Mouse (Mus musculus) cerebellum, postnatal 36 days (tissue): ENCODE results near the gene Plcb4.
"Not testable (repeated sequence)": the region's sequence is repeated elsewhere in the genome, so short reads cannot be mapped to it uniquely, and the experiment has no call there.

ENCODE experiments used
- DNase-seq, 2 experiments: peaks; one replicate each; pipeline ENCODE4 v3.0.0; 2021 to 2022; ENCODE audit warnings: mixed read lengths in 2 of 2

The Plcb4 gene

DNA sequence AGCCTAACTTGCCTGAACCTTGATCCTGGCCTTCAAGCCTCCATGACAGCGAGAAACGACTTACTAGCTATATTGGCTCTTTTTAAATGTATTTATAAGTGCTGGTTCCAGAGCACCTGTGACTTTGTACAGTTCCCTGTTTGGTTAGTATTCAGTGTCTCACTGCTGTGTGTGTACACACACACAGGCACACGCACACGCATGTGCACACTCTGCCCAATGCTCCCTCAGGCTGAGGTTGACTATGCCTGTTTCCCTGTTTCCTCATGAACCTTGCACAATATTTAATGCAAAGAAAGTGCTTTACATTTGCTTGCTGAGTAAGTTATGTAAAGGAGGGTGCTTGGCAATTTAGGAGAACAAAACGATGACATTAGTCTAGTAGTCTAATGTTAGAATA, 16.5 kb downstream of the Plcb4 start:
- no peak for DNase-seq

DNA sequence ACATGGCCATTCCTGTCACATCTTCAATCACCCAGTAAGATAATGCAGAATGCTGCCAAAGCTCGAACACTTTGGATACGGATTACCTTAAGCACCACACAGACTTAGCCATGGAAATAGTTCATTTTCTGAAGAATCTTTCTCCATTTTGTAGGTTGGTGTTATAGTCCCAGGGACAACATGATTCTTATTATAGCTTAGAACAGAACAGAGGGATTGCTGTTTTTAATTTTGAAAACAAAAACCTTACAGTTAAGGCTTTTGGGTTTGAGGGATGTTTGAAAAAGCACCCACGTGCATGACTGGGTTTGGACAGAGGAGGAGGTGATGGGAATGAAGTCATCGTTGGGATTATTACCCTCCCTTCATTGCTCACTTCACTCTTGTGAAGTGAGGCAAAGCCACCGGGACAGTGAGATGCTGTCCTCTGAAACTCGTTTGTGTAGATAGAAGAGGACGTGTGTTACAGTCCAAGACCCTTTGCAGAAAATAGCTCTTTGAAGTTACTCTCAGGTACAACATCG, 18.2 kb downstream of the Plcb4 start:
- DNase-seq: no peak

DNA sequence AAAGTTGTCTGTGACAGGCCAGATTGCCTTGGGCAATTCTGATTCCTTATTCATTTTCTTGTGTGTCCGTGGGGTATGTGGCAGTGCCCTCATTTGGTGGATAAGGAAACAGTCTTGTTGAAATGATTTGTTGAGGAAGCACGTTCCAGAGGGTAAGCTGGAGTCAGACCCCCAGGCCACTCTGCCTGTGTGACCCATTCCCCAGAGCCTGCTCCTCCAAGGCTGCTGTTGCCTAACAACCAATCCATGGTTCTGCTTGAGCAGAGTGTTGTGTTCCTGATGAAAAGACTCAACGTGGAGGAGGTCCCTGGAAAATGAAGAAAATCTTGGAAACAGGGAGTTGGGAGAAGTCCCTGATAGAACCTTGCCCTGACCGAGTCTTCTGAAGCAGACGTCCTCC, 18.8 kb downstream of the Plcb4 start:
- DNase-seq: no peak

DNA sequence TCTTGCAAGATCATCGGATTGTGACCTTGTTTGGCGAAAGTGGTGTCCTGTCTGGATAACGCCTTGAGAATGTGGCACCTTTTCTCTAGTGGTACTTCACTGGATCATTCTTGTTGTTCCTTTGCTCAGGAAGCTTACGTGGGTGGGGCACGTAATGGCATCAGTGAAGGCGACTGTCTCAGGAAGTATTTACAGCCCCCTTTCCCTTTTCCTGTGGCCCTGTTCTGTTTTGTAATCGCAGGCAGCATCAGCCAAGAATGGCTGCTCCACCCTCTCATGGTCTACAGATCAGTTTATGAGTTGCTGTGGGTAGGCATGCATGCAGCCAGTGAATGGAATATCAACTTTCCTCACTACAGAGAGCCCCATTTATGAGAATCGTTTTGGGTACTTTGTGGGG, 21.2 kb downstream of the Plcb4 start:
- no peak for DNase-seq

DNA sequence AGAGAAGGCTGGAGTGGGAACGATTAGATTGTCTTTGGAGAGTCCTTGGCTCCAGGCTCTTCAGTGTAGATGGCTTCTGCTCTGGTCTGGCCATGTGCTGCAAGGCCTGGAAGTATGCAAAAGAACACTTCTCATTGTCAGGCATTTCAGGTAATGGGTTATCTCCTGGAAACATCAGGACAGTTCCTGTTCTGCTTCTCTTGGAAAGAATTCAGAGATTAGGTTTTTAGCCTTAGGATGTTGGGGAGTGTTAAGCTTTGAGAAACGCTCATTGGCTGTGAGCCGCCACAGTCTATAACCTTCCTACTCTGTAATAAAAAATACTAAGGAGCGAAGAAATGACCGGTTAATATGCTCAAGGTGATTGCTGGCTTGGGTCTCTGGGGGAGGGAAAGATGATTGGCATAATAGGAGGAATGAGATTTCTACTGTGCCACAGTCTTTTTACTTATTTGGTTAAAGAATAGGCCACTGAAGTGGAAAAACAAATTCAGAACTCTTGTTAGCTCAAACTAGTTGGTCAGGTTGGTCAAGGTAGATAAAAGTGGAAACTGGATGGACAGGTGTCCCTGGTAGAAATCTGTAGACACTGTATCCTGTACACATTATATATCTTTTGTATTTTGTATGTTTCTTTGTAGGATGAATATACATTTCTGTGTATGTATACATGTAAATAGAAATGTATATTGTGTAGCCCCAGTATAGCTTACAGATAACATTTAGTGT, 21.8 kb downstream of the Plcb4 start:
- DNase-seq: no peak

DNA sequence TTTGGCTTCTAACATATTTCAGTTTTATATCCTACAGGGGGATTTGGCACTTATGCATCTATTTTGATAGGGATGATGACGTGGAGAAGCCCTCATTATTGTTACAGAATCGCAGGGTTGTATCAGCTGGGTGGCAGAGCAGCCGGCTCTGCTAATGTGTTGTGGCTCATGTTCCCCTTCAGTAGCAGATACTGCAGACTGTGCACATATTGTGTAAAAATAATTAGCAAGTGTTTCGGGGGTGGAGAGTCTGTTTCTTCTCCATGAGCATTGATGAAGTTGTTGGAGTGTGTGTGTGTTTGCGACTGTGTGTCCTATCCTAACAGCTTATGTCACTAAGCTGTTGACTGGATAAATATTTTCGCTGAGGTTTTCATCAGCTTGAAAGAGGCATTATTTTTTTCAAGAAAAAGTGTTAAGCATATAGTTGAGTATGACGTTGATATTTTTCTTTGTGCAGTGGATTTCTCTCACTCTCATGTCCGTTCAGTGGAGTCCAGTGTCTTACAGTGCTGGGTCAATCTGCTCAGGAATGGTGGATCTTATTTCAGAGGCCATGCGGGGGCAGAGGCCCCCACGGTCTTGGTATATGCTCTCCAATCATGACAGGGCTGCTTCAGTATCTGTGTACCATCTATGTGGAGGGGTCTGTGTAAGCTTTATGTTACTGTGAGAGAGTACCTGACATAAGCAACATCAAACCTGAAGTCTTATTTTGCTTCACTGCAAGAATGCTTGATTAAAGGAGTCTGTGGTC, 25.1 kb downstream of the Plcb4 start:
- DNase-seq: no peak

DNA sequence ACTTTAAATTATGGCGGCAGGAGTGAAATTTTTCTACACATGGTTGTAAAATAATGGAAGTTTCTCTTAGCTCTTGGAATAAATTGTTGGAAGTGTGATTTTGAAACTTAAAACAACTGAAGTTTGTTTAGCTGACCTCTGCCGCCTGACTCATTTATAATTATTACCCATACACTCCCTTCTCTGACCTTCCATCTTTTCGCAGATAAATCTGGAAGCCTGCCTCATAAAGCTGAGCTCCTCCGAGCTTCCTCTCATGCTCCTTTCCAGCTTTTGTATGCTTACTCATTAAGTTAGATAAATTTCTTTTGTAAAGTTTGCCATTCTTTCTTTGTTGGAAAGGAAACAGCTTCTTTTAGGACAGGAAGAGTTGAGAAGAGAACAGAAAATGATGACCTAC, 27.9 kb downstream of the Plcb4 start:
- DNase-seq: no peak

DNA sequence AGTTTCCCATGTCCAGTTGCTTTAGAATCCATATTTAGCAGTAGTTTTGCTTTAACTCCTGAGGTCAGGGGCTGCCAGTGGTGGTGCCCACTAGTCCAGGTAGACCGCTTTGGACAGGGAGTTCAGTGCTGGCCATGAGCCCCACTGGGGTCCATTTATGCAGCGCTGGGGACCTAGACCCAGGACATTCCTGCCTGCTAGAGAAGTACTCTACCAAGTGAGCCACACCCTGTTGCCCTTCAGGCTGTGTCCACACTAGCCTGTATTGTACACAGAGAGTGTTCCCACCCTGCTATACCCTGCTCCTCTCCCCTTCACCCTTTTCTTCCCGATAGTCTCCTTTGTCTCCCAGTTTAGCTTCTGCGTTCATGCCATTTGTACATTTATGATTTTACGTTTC, 28.8 kb downstream of the Plcb4 start:
- DNase-seq: no peak

DNA sequence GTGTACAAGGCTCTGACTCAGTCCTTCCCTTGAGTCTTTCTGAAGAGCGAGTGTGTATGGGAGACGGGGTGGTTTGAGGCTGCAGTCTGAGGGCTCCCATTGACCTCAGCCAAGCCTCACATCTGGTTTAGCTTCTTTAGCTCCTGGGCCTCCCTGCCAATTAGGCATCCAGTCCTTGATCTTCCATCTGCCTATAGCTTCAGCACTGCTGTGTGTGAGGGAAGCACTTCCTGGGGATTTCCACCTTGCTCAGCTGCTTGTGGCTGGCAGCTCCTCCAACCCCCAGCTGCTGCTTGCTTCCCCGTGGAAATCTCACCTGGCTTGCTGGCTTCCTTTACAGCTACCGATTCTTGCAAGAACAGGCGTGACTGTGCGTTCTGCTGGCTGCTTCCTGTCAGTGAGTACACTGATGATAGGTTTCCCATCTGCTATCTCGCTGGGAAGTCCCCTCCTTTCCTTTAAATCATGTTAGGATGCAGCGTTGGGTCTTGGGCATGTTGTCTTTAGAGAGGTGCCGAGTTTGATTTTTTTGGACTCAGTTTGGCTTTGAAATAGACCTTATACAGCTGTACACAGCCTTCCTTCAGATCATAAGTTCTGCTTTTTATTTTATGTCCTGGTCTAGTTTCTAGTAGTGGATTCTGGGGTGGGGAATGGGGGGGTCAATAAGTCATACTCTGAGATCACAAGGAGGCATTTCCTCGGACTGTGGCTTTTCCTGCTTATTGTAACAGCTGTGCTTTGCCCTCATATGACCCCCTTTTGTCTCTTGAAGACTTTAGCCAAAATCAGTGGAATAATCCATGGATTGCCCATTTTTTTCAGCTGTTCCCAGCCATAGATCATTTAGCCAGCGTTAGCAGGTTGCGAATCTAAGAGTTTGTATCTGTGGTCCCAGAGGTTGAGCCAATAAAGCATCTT, 34.0 kb downstream of the Plcb4 start:
- DNase-seq: peak in 1 of 2 experiments; percentile 29

DNA sequence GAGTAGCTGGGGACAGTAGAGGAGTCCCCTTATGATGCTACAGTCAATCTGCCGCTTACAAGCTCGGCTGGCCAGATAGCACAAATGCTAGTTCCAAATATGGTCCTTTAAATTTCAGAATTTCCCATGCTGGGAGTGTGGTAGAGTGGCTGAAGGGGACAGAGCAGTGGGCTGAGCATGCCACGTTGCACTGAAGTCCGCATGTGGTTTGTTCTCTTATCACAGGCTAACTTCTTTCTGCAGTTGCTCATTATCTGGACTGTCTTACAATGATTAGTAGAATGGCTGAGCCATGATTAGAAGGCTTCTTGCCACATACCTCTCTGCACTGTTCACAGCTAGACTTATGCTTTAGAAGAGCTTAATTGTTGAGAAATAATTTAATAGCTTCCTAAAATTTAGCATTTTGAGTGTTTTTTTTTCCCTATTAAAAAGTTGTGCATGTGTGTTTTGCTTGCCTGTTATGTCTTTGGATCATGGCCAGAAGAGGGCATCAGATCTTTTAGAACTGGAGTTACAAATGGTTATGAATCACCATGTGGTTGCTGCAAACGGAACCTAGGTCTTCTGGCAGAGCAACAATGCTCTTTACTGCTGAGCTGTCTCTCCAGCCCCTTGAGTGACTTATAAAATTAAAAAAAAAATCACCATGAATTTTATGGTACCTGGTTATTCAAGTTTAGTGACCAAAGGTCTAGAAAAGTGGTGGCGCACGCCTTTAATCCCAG, 42.0 kb downstream of the Plcb4 start:
- no peak for DNase-seq

DNA sequence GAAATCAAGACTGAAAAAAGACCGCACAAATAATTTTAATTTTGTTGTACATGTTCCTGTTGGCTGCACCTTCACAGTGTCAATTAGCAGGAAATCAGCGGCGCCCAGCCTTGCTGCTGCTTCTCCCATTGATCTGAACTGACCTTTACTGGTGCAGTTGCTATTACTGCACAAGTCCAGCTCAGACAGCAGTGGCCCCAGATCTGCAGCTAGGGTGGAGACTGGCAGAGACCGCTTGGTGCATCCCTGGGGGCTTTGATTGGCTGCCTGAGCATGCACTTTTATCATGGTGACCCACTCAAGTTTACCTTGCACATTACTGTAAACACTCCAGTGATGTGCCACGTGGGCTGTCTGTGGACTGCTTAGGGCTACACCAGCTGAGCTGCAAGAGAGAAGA, 45.9 kb downstream of the Plcb4 start:
- no peak for DNase-seq

DNA sequence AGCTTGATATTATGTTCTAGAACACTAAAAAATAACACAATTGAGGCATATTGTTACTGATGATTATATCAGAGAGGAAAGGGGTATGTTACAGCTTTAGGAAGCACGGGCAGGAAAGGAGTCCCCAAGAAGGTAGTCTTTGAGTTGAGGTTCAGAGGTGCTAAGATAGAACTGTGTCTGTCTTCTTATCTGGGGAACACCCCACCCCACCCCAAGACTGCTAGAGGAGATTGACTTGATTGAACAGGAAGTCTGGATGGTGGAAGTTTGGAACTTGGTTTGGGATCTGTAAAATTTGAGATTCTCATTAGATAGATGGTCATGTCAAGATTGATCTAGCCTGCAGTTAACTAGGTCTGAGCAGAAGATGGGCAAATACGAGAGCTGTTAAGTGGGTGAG, 48.5 kb downstream of the Plcb4 start:
- DNase-seq: no peak

DNA sequence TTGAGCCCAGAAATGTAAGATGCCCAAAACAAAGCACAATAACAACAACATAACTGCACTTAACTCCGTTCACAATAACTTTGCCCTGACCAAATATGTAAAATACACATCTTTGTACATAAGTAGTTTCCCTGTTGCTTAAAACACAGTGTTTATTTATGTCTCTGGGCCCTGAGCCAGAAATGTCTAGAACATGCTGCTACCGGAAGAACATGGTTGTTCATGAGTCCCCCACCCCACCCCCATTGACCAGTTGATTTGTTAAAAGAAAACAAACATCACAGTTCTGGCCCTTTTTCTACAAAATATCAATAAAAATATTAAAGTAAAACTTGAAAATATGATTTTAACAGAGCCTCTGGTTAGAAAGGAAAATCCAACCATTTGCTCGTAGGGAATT, 49.6 kb downstream of the Plcb4 start:
- no peak for DNase-seq

DNA sequence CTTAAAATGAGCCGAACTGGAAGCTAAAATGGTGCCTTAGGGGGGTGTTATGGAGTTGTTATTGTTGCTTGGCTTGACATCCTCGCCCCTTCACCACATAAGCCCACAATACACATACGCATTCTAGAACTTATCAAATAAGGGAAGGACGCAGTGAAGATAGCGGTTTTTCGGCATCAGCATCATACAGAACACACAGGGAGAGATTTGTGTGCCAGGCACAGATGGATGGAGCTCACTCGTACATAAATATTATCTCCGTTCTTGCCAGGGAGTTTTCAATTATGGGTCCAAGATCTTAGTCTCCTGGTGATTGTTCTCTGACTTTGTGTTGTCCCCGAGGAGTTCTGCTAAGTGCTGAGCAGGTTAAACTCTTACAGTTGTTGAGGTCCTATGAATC, 50.0 kb downstream of the Plcb4 start:
- DNase-seq: peak in 1 of 2 experiments; percentile 35

DNA sequence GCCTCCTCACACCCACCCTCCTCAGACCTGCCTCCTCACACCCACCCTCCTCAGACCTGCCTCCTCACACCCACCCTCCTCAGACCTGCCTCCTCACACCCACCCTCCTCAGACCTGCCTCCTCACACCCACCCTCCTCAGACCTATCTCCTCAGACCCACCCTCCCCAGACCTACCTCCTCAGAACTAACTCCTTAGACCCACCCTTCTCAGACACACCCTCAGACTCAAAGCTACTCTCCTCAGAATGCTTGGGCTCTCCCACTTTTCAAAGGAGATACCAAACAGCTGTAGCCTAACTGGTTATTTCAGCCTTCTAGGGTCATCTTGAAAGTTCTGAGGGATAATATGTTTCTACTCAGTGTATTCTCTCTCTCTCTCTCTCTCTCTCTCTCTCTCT, 50.9 kb downstream of the Plcb4 start:
- DNase-seq: not testable (repeated sequence)

DNA sequence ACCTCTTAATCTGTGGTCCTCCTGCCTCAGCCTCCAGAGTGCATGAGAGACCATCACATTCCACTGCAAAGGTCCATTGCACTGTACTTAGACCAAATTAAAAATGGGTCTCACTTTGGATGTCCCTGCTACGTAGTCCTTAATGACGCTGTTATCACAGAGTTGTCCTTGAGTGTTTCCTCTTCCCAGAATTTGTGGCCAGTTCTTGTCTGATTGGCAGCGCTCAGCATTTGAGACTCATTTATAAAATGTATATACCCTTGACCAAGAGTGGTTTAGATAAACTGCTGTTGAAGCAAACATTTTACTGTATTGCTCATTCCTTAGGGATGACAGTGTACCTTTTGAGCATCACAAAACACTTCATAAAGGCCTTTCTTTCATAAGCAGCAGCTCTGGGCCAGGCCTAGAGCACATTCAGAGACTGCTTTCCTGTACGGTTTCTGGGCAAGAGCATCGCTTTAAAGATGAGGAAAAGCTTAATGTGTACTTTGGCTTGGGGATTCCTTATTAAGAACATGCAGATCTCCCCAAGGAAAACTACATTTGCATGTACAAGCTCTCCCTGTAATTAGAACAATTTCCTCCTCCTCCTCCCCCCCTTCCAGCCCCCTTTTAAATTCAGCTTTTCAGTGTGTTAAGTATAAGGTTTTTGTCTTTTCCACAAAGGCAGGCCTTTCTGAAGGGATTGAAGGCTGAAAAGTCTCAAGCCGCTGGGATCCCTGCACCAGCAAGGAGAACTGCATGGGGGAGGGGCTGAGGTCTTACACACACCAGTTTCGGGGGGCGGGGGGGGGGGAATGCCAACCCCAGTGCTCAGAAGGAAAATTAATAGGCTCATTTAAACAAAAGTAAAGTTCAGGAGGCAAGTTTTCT, 52.5 kb downstream of the Plcb4 start:
- DNase-seq: no peak

DNA sequence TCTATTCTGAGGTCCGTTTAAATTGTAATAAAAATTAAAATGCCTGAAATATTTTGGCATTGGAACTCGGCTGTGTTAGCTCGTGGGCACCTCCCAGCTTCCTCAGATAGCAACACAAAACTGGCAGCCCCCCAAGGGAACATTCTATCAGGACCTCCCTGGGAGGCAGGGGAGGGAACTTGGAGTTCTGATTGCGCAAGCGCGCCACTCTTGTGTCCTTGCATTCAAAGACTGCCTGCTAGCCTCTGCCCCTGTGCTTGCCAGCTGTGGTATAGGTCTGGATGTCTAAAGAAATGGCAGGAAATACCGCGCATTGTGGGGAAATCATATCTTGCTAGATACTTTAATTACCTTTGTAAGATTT, 53.1 kb downstream of the Plcb4 start:
- peak in 1 of 2 experiments; percentile 25 for DNase-seq

DNA sequence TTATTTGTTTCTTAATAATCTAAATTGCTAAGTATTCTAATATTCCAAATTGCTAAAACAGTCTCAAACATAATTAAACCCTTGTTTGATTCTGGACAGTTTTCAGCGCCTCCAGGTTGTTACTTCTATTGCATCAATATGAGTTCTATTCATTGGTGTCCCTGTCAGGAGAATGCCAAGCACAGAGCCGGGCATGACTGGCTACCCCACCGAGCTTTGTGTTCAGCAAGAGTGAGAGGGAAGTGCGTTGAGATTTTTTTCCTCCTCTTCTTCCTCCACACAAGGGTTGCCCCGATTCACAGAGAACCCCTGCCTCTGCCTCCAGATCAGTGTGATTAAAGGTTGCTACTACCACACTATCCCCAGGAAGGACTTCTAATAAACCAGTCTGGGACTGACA, 53.5 kb downstream of the Plcb4 start:
- no peak for DNase-seq

DNA sequence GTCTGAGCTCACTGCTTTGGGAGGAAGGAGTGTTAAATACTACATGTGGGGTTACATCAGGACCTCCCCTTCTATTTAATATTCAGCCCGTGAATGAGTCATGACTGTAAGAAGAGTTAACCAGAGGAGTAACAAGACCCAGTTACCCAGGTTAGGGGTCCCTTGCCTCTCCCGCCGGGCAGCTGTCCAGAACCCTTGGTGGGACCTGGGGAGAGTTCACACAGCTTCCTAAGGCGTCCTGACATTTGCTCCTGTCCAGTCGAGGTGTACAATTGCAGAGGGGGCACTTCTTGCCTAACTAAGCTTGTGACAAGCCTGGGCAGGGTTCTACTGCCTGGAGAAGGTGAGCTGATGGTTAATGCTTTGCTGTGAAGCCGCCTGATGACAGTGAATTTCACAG, 54.1 kb downstream of the Plcb4 start:
- no peak for DNase-seq

DNA sequence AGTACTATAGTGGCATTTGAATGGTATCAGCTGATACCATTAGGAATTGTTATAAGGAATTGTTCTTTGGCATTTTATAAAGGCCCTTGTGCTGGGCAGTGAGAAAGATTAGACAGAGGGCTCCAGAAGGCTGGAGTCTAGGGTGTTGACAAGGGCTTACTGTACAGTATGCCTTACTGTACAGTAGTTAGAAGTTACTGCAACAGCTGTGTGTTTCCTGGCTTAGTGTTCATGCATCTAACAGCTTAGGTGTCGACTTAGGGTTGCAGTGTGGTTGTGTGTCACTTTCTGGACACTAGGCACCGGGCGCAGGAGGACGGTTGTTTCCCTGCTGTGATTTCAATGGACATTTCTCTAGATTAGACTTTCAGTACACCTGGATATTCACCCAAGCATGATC, 57.4 kb downstream of the Plcb4 start:
- no peak for DNase-seq
